Mouse (Mus musculus): ENCODE results near the gene Apol7c.

GRCm38 (mm10) chr15:77563219-77563618, 30.1 kb upstream of the Apol7c start:
- TF ChIP-seq CTCF (IDR thresholded peaks at IDR 0.05; ENCODE audit: borderline replicate concordance, control insufficient read depth, extremely low read depth, insufficient read depth, low read length, poor library complexity) (no peak), POLR2A (IDR thresholded peaks at IDR 0.05; ENCODE audit: control insufficient read depth, extremely low read depth, insufficient read depth, low read length, poor library complexity) (no peak)
